Mouse (Mus musculus) cortical plate, adult 2 months (tissue): ENCODE results near the gene Cadm4.

Source experiments
- CTCF ChIP-seq: fragments of 200-500 bp; IDR thresholded peaks from 2 replicates; pipeline ENCODE4 v1.5.1; 2011; ENCODE audit warnings: mild to moderate bottlenecking, control low read depth, low read length; ENCODE audit not compliant: insufficient read depth; ENCODE audit errors: extremely low read depth
- POLR2A ChIP-seq: fragments of 200-500 bp; IDR thresholded peaks from 2 replicates; pipeline ENCODE4 v1.6.1; 2011; ENCODE audit warnings: mild to moderate bottlenecking, low read length, control low read depth; ENCODE audit not compliant: insufficient read depth; ENCODE audit errors: extremely low read depth

GRCm38 (mm10) chr7:24517077-24517476 is 35.3 kb downstream of the Cadm4 start:
- TF ChIP-seq POLR2A = no peak
- no peak for TF ChIP-seq CTCF
